Mouse (Mus musculus): ENCODE results near the gene Sh3glb1.

DNA sequence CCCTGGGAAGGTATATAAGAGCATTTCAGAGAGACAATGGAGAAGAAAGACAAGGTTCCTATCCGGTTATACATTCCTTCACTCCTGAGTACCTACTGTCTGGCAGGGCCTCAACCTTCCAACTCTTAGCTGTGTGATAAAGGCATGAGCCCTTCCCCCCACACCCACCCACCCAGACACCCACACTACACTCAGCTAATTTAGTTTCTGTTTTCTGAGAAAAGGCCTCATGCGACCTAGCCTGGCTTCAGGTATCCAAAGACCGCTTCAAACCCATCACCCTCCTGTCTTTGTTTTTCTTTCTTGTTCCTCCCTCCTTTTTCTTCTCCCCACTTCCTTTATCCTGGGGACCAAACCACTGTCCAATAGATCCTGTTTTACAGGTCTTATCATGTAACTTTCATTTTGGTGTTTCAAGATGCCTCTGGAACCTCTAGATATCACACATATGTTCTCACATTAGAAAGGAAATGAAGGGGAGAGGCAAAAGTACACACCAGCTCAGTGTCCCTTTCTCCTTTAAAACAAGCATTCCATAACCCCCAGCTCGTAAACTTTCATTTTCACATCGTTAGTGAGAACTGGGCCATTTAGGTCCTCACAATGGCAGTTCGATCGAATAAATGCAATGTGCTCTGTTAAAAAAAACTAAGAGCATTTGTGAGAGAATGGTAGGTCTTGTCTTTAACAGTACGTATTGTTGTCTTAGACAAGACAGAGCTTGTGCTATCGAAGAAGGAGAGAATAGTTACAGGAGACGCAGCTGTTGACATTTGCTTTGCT is 1.1 kb upstream of the Sh3glb1 start:
- TF ChIP-seq TAL1 (conservative IDR thresholded peaks at IDR 0.05; ENCODE audit: low read depth, low read length) = no peak
- TF ChIP-seq CTCF (IDR thresholded peaks at IDR 0.05; ENCODE audit: low read depth, low read length) = no peak
- TF ChIP-seq GATA2 (IDR thresholded peaks at IDR 0.05; ENCODE audit: borderline replicate concordance, low read depth, low read length) = no peak
- TF ChIP-seq GATA1 (IDR thresholded peaks at IDR 0.05; ENCODE audit: borderline replicate concordance, low read length) = no peak
- TF ChIP-seq POLR2AphosphoS5 (IDR thresholded peaks at IDR 0.05; ENCODE audit: insufficient replicate concordance, low read depth, low read length) = no peak
